Mouse (Mus musculus): Measurements from ENCODE around the gene Cald1. TPM values are rescaled to one million over a fixed set of nuclear protein-coding genes. Genes with fewer than 3 reads are reported as not detected.
A peak's percentile ranks its signal among the peaks of the same experiment; 100 is the strongest.

Gene Cald1
- polyA plus RNA-seq, 1 experiment from 2014 or later = 239 TPM

DNA sequence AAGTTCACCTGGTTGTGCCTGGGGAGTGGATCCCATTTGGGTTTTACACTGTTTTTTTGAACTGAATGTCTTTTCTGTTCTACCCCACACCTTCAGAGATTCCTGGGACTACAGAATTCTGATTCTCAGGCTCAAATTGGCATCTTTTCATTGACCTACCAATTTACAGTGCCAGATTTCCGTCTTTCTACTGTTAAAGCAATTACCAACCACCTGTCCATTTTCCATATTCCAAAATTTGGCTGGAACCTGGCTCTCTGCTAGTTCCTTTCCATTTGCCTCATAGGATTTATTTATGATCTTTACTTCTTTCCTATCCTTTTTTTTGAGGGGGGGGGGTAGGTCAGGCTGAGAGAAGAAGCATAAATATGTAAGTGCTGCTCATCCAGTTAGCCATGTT, 4.9 kb upstream of the Cald1 start:
- Histone ChIP-seq H3K27me3 (replicated peaks; ENCODE audit: control insufficient read depth, insufficient read depth, low read length) (no peaks in the 10 kb centered on the region), H3K9ac (ENCODE audit: low read depth, low read length) (no peak overlapping the region), H3K36me3 (ENCODE audit: control insufficient read depth, insufficient read depth) (no peaks in the 10 kb centered on the region), H3K4me2 (replicated peaks; ENCODE audit: low read depth) (no peak overlapping the region), H3K9me3 (ENCODE audit: control insufficient read depth) (no peaks in the 10 kb centered on the region), H3K27ac (ENCODE audit: low read depth, low read length) (no peak overlapping the region), H3K4me3 (ENCODE audit: low read depth, low read length) (no peak overlapping the region), H3K4me1 (replicated peaks; ENCODE audit: control insufficient read depth, insufficient read depth, low read length) (no peaks in the 10 kb centered on the region)
- ATAC-seq = no peak
- 91% methylated on average over 1 of the region's 1 CpGs for WGBS
- TF ChIP-seq CTCF (IDR thresholded peaks at IDR 0.05; ENCODE audit: low read depth) = no peak

DNA sequence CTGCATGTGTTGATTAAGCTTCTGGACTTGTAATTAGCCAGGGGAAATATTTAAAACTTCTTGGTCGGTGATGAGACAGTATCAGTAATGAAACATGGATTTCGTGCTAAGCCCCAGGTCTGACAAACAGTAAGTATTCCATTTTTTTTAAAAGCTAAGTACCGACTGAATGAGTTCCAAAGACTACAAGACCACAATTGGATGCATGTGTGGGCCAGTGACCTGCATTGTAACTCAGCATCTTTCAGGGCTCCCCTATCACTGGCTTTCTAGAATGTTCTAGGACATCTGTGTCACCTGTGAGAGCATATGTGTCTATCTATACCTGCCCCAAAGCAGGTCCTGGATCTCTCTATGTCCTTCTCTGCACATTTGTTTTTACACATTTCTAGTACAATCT, 984 bp upstream of the Cald1 start:
- TF ChIP-seq CTCF (IDR thresholded peaks at IDR 0.05; ENCODE audit: low read depth) = no peak

DNA sequence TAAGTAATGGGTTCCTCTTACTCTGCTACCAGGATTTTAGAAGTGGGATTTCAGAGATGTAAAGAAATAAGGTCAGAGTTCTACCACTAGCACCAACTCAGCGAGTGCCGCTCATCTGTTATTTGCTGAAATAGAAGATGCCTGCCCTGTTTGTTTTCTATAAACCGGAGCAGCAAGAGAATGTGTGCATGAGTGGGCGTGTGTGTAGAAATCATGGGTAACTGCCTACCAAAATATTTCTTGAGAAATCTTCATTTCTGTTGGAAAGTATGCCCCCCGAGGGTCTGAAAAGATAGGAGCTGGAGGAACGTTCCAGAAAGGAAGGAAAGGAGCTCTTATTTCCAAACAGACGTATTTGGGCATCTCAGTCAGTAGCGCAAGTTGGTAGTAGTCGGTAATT, 871 bp downstream of the Cald1 start:
- ATAC-seq = no peak
- no peak for TF ChIP-seq CTCF (IDR thresholded peaks at IDR 0.05; ENCODE audit: low read depth)
- Histone ChIP-seq H3K9me3 (ENCODE audit: control insufficient read depth) (no peaks in the 10 kb centered on the region), H3K4me2 (replicated peaks; ENCODE audit: low read depth) (peak overlapping the region; percentile 57), H3K4me1 (replicated peaks; ENCODE audit: control insufficient read depth, insufficient read depth, low read length) (0 out of 2 replicates have a peak, but pooled peaks cover 5% of the 10 kb centered on the region), H3K4me3 (ENCODE audit: low read depth, low read length) (peak overlapping the region; percentile 41), H3K27ac (ENCODE audit: low read depth, low read length) (peak overlapping the region; percentile 47), H3K27me3 (replicated peaks; ENCODE audit: control insufficient read depth, insufficient read depth, low read length) (no peaks in the 10 kb centered on the region), H3K9ac (ENCODE audit: low read depth, low read length) (peak overlapping the region; percentile 31), H3K36me3 (ENCODE audit: control insufficient read depth, insufficient read depth) (no peaks in the 10 kb centered on the region)
- WGBS = 48% methylated on average over 9 of the region's 9 CpGs

More for the DNA sequence above, 984 bp upstream of the Cald1 start:
- Histone ChIP-seq H3K4me2 (replicated peaks; ENCODE audit: low read depth) (no peak overlapping the region), H3K9ac (ENCODE audit: low read depth, low read length) (no peak overlapping the region), H3K27me3 (replicated peaks; ENCODE audit: control insufficient read depth, insufficient read depth, low read length) (no peaks in the 10 kb centered on the region), H3K9me3 (ENCODE audit: control insufficient read depth) (no peaks in the 10 kb centered on the region), H3K36me3 (ENCODE audit: control insufficient read depth, insufficient read depth) (no peaks in the 10 kb centered on the region), H3K27ac (ENCODE audit: low read depth, low read length) (no peak overlapping the region), H3K4me1 (replicated peaks; ENCODE audit: control insufficient read depth, insufficient read depth, low read length) (0 out of 2 replicates have a peak, but pooled peaks cover 5% of the 10 kb centered on the region), H3K4me3 (ENCODE audit: low read depth, low read length) (no peak overlapping the region)
- 66% methylated on average over 3 of the region's 3 CpGs for WGBS
- no peak for ATAC-seq

DNA sequence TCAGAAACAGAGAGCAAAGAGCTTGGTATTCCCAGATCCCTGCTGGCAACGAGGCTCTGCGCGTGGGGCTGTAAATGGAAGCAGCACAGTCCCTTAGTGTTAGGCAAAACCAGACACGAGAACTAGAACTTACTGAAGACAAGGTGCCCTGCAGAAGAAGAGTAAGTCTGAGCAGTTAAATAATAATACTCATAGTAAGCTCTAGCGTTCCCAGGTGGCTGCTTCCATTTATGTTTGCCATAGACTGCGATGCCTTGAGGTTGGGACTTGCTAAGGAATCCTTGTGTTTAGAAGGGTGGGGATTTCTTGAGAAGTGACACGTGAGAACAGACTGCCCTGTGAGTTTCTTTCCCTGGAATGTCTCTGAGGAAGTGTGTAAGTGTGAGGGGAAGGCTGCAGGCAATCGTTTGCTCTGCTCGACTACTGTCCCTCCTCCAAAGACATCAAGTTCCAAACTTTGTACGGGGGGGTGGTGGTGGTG, 1.4 kb downstream of the Cald1 start:
- no peak for ATAC-seq
- Histone ChIP-seq H3K4me1 (replicated peaks; ENCODE audit: control insufficient read depth, insufficient read depth, low read length) (0 out of 2 replicates have a peak, but pooled peaks cover 5% of the 10 kb centered on the region), H3K27ac (ENCODE audit: low read depth, low read length) (peak overlapping the region; percentile 47), H3K9ac (ENCODE audit: low read depth, low read length) (peak overlapping the region; percentile 31; the same call in 1 of the 2 replicates), H3K4me3 (ENCODE audit: low read depth, low read length) (peak overlapping the region; percentile 41), H3K36me3 (ENCODE audit: control insufficient read depth, insufficient read depth) (no peaks in the 10 kb centered on the region), H3K4me2 (replicated peaks; ENCODE audit: low read depth) (peak overlapping the region; percentile 57), H3K9me3 (ENCODE audit: control insufficient read depth) (no peaks in the 10 kb centered on the region), H3K27me3 (replicated peaks; ENCODE audit: control insufficient read depth, insufficient read depth, low read length) (no peaks in the 10 kb centered on the region)
- 41% methylated on average over 10 of the region's 10 CpGs for WGBS
- TF ChIP-seq CTCF (IDR thresholded peaks at IDR 0.05; ENCODE audit: low read depth) = no peak

DNA sequence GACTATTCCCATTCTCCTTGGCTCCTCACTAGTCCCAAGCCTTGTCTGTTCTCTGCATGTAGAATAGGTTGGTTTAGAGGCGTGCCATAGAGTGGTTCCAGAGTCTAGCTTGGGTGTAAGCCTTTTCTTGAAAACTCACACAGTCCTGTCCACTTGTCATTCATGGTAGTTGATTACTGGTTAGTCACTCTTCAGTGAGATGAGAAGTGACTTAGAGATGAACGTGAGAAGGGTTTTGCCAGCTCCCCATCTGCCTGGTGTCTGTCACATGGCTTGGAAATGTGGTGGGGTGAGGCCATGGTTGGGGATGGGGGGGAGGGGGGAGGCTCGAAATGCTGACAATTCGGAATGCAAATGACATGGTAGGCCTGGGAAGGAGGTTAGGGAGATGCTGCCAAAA, 2.5 kb downstream of the Cald1 start:
- 67% methylated on average over 4 of the region's 4 CpGs for WGBS
- Histone ChIP-seq H3K4me2 (replicated peaks; ENCODE audit: low read depth) (peak overlapping the region; percentile 57), H3K4me3 (ENCODE audit: low read depth, low read length) (peak overlapping the region; percentile 41; the same call in 1 of the 2 replicates), H3K36me3 (ENCODE audit: control insufficient read depth, insufficient read depth) (no peaks in the 10 kb centered on the region), H3K4me1 (replicated peaks; ENCODE audit: control insufficient read depth, insufficient read depth, low read length) (0 out of 2 replicates have a peak, but pooled peaks cover 5% of the 10 kb centered on the region), H3K9me3 (ENCODE audit: control insufficient read depth) (no peaks in the 10 kb centered on the region), H3K27ac (ENCODE audit: low read depth, low read length) (no peak overlapping the region), H3K9ac (ENCODE audit: low read depth, low read length) (no peak overlapping the region), H3K27me3 (replicated peaks; ENCODE audit: control insufficient read depth, insufficient read depth, low read length) (no peaks in the 10 kb centered on the region)
- TF ChIP-seq CTCF (IDR thresholded peaks at IDR 0.05; ENCODE audit: low read depth) = no peak
- no peak for ATAC-seq

DNA sequence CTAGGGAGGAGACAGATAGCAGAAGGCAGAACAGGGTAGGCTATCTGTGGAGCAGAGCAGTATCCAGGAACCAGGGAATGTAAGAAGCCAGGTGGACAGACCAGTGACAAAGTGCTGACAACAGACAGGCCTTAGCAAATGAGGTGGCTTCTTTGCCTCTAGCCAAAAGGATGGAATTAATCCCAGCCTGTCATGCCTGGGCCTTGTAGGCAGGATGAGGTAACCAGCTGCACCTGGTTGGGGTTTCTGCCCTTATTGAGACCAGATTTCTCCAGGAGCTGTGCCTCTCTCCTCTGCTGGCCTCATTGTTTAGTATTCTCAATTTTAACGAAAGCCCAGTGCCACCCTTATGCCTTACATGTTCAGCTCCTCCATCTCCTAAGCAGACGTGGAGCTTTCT, 3.8 kb downstream of the Cald1 start:
- no peaks in the 10 kb centered on the region for H3K27me3 ChIP-seq (replicated peaks; ENCODE audit: control insufficient read depth, insufficient read depth, low read length)
- H3K4me3 ChIP-seq (ENCODE audit: low read depth, low read length) = no peak overlapping the region
- H3K4me1 ChIP-seq (replicated peaks; ENCODE audit: control insufficient read depth, insufficient read depth, low read length) = 0 out of 2 replicates have a peak, but pooled peaks cover 5% of the 10 kb centered on the region
- ATAC-seq = no peak
- no peaks in the 10 kb centered on the region for H3K36me3 ChIP-seq (ENCODE audit: control insufficient read depth, insufficient read depth)
- H3K27ac ChIP-seq (ENCODE audit: low read depth, low read length) = no peak overlapping the region
- WGBS = 66% methylated on average over 2 of the region's 2 CpGs
- H3K9me3 ChIP-seq (ENCODE audit: control insufficient read depth) = no peaks in the 10 kb centered on the region
- H3K4me2 ChIP-seq (replicated peaks; ENCODE audit: low read depth) = peak overlapping the region; percentile 30; the same call in 1 of the 2 replicates
- no peak for TF ChIP-seq CTCF (IDR thresholded peaks at IDR 0.05; ENCODE audit: low read depth)
- H3K9ac ChIP-seq (ENCODE audit: low read depth, low read length) = no peak overlapping the region
